Mouse (Mus musculus): Measurements from ENCODE around the gene F830045P16Rik. TPM values are rescaled to one million over a fixed set of nuclear protein-coding genes. Genes with fewer than 3 reads are reported as not detected.

The F830045P16Rik gene
- total and polyA plus RNA-seq, 2 experiments from 2014 or later = not detected

GRCm38 (mm10) chr2:129576611-129577447, 40.4 kb upstream of the F830045P16Rik start:
- H3K27ac ChIP-seq = peak overlapping the region; percentile 61; the same call in 1 of the 2 replicates
- no peak overlapping the region for H3K9ac ChIP-seq (replicated peaks; ENCODE audit: low read length)
- no peak overlapping the region for H3K4me3 ChIP-seq (ENCODE audit: low read length)
- no peaks in the 10 kb centered on the region for H3K9me3 ChIP-seq (ENCODE audit: low read length)
- 65% methylated on average over 8 of the region's 8 CpGs for WGBS
- peak; percentile 88 for ATAC-seq
- peak; percentile 75 for DNase-seq (ENCODE audit: low spot score)
- TF ChIP-seq CTCF (IDR thresholded peaks at IDR 0.05; ENCODE audit: low read depth) = no peak
- H3K4me2 ChIP-seq (ENCODE audit: low read depth, low read length) = no peak overlapping the region
- H3K36me3 ChIP-seq (ENCODE audit: insufficient read depth, low read length) = no peaks in the 10 kb centered on the region
- peaks cover 11% of the 10 kb centered on the region; the same call in 1 of the 2 replicates for H3K4me1 ChIP-seq (ENCODE audit: insufficient read depth, low read length)
- no peaks in the 10 kb centered on the region for H3K27me3 ChIP-seq (ENCODE audit: insufficient read depth, low read length)

GRCm38 (mm10) chr2:129575113-129575512, 38.7 kb upstream of the F830045P16Rik start:
- Histone ChIP-seq H3K4me2 (ENCODE audit: low read depth, low read length) (peak overlapping the region; percentile 54; the same call in 1 of the 2 replicates), H3K9me3 (ENCODE audit: low read length) (no peaks in the 10 kb centered on the region), H3K9ac (replicated peaks; ENCODE audit: low read length) (no peak overlapping the region), H3K27ac (peak overlapping the region; percentile 37; the same call in 1 of the 2 replicates), H3K4me3 (ENCODE audit: low read length) (no peak overlapping the region), H3K27me3 (ENCODE audit: insufficient read depth, low read length) (no peaks in the 10 kb centered on the region), H3K4me1 (ENCODE audit: insufficient read depth, low read length) (peaks cover 11% of the 10 kb centered on the region; the same call in 1 of the 2 replicates), H3K36me3 (ENCODE audit: insufficient read depth, low read length) (no peaks in the 10 kb centered on the region)
- ATAC-seq (no peak), DNase-seq (ENCODE audit: low spot score) (no peak)
- TF ChIP-seq CTCF (IDR thresholded peaks at IDR 0.05; ENCODE audit: low read depth) = no peak
- 94% methylated on average over 4 of the region's 4 CpGs for WGBS

GRCm38 (mm10) chr2:129574395-129575046, 38.1 kb upstream of the F830045P16Rik start:
- peak overlapping the region; percentile 54 for H3K4me2 ChIP-seq (ENCODE audit: low read depth, low read length)
- peak; percentile 57 for DNase-seq (ENCODE audit: low spot score)
- peak overlapping the region; percentile 37 for H3K27ac ChIP-seq
- peaks cover 11% of the 10 kb centered on the region; the same call in 1 of the 2 replicates for H3K4me1 ChIP-seq (ENCODE audit: insufficient read depth, low read length)
- no peaks in the 10 kb centered on the region for H3K36me3 ChIP-seq (ENCODE audit: insufficient read depth, low read length)
- 4% methylated on average over 24 of the region's 24 CpGs for WGBS
- H3K9me3 ChIP-seq (ENCODE audit: low read length) = no peaks in the 10 kb centered on the region
- H3K27me3 ChIP-seq (ENCODE audit: insufficient read depth, low read length) = no peaks in the 10 kb centered on the region
- 0 out of 2 replicates have a peak overlapping the region, but pooled peaks have one; percentile 4 for H3K4me3 ChIP-seq (ENCODE audit: low read length)
- ATAC-seq = peak; percentile 61
- 0 out of 2 replicates have a peak overlapping the region, but pooled peaks have one; percentile 26 for H3K9ac ChIP-seq (replicated peaks; ENCODE audit: low read length)
- no peak for TF ChIP-seq CTCF (IDR thresholded peaks at IDR 0.05; ENCODE audit: low read depth)

- TF ChIP-seq CTCF (IDR thresholded peaks at IDR 0.05; ENCODE audit: low read depth) = no peak
- WGBS = 15% methylated on average over 4 of the region's 4 CpGs
- H3K4me3 ChIP-seq (ENCODE audit: low read length) = 0 out of 2 replicates have a peak overlapping the region, but pooled peaks have one; percentile 4
- no peak overlapping the region for H3K9ac ChIP-seq (replicated peaks; ENCODE audit: low read length)
- no peaks in the 10 kb centered on the region for H3K36me3 ChIP-seq (ENCODE audit: insufficient read depth, low read length)
- peak overlapping the region; percentile 37; the same call in 1 of the 2 replicates for H3K27ac ChIP-seq
- peaks cover 11% of the 10 kb centered on the region; the same call in 1 of the 2 replicates for H3K4me1 ChIP-seq (ENCODE audit: insufficient read depth, low read length)
- DNase-seq (ENCODE audit: low spot score) = no peak
- H3K4me2 ChIP-seq (ENCODE audit: low read depth, low read length) = peak overlapping the region; percentile 54
- ATAC-seq = no peak
- no peaks in the 10 kb centered on the region for H3K9me3 ChIP-seq (ENCODE audit: low read length)
- H3K27me3 ChIP-seq (ENCODE audit: insufficient read depth, low read length) = no peaks in the 10 kb centered on the region
Observed at GRCm38 (mm10) chr2:129573701-129574273, 37.4 kb upstream of the F830045P16Rik start.

GRCm38 (mm10) chr2:129569556-129569955, 33.2 kb upstream of the F830045P16Rik start:
- H3K4me2 ChIP-seq (ENCODE audit: low read depth, low read length) = no peak overlapping the region
- peaks cover 11% of the 10 kb centered on the region; the same call in 1 of the 2 replicates for H3K4me1 ChIP-seq (ENCODE audit: insufficient read depth, low read length)
- H3K4me3 ChIP-seq (ENCODE audit: low read length) = no peak overlapping the region
- no peak for TF ChIP-seq CTCF (IDR thresholded peaks at IDR 0.05; ENCODE audit: low read depth)
- no peaks in the 10 kb centered on the region for H3K27me3 ChIP-seq (ENCODE audit: insufficient read depth, low read length)
- no peak overlapping the region for H3K27ac ChIP-seq
- H3K36me3 ChIP-seq (ENCODE audit: insufficient read depth, low read length) = no peaks in the 10 kb centered on the region
- H3K9me3 ChIP-seq (ENCODE audit: low read length) = no peaks in the 10 kb centered on the region
- DNase-seq (ENCODE audit: low spot score) (no peak), ATAC-seq (no peak)
- WGBS = 86% methylated on average over 5 of the region's 5 CpGs
- no peak overlapping the region for H3K9ac ChIP-seq (replicated peaks; ENCODE audit: low read length)

- H3K4me1 ChIP-seq (ENCODE audit: insufficient read depth, low read length) = peaks cover 7% of the 10 kb centered on the region; the same call in 1 of the 2 replicates
- no peak overlapping the region for H3K4me3 ChIP-seq (ENCODE audit: low read length)
- no peaks in the 10 kb centered on the region for H3K27me3 ChIP-seq (ENCODE audit: insufficient read depth, low read length)
- WGBS = 86% methylated on average over 7 of the region's 7 CpGs
- no peaks in the 10 kb centered on the region for H3K36me3 ChIP-seq (ENCODE audit: insufficient read depth, low read length)
- no peak overlapping the region for H3K27ac ChIP-seq
- DNase-seq (ENCODE audit: low spot score) (no peak), ATAC-seq (no peak)
- no peak overlapping the region for H3K9ac ChIP-seq (replicated peaks; ENCODE audit: low read length)
- no peak for TF ChIP-seq CTCF (IDR thresholded peaks at IDR 0.05; ENCODE audit: low read depth)
- no peak overlapping the region for H3K4me2 ChIP-seq (ENCODE audit: low read depth, low read length)
- H3K9me3 ChIP-seq (ENCODE audit: low read length) = no peaks in the 10 kb centered on the region
Observed at GRCm38 (mm10) chr2:129569120-129569519, 32.7 kb upstream of the F830045P16Rik start.
